Mouse (Mus musculus) neural tube, embryonic 12.5 days (tissue): ENCODE results near the gene Fubp3. TPM values are rescaled to one million over a fixed set of nuclear protein-coding genes. Genes with fewer than 3 reads are reported as not detected.
A peak's percentile ranks its signal among the peaks of the same experiment; 100 is the strongest.

ENCODE experiments used
- ATAC-seq: fragments of 200-750 bp; cut with Nextera tagmentation; 2 replicates; pipeline ENCODE4 v1.8.0; 2017; ENCODE audit warnings: low read depth, mild to moderate bottlenecking, moderate TSS enrichment, moderate library complexity; ENCODE audit not compliant: low FRiP score
- H3K27ac ChIP-seq: fragments of 300-500 bp; sonication (generic); 2 replicates; pipeline ENCODE4 v1.5.1; 2016
- H3K27me3 ChIP-seq: fragments of 300-500 bp; sonication (generic); replicated peaks from 2 replicates; pipeline ENCODE4 v1.6.1; 2016; ENCODE audit warnings: mild to moderate bottlenecking
- H3K36me3 ChIP-seq: fragments of 300-500 bp; sonication (generic); 2 replicates; pipeline ENCODE4 v1.6.1; 2016; ENCODE audit warnings: mild to moderate bottlenecking
- H3K4me1 ChIP-seq: fragments of 300-500 bp; sonication (generic); 2 replicates; pipeline ENCODE4 v1.6.1; 2016
- H3K4me2 ChIP-seq: fragments of 300-500 bp; sonication (generic); replicated peaks from 2 replicates; pipeline ENCODE4 v1.6.1; 2016; ENCODE audit warnings: mild to moderate bottlenecking
- H3K4me3 ChIP-seq: fragments of 300-500 bp; sonication (generic); 2 replicates; pipeline ENCODE4 v1.5.1; 2016
- H3K9ac ChIP-seq: fragments of 300-500 bp; sonication (generic); 2 replicates; pipeline ENCODE4 v1.6.1; 2016; ENCODE audit warnings: mild to moderate bottlenecking
- H3K9me3 ChIP-seq: fragments of 300-500 bp; sonication (generic); 2 replicates; pipeline ENCODE4 v1.6.1; 2016; ENCODE audit warnings: mild to moderate bottlenecking
- whole genome bisulfite sequencing: fragments of 180-500 bp; shearing (Covaris S2); methylation state at CpG from one replicate; pipeline ENCODE4 v1.1.7; 2016; 5-methylcytosine and 5-hydroxymethylcytosine counted together
- microRNA-seq: library from miRNA; unstranded; fragments of <30 nt; microRNA quantifications from one replicate; pipeline ENCODE4, GENCODE M21; 2017
- polyA plus RNA-seq: library from polyadenylated mRNA; unstranded; fragments of >200 nt; fragmentation: Nextera tagmentation; extraction: Ambion mirVana; gene quantifications from 2 replicates; pipeline ENCODE4 v1.2.1, GENCODE M21; 2016

Fubp3 gene
- polyA plus RNA-seq, 1 experiment from 2014 or later, result 86.6 TPM

- Histone ChIP-seq H3K36me3 (no peaks in the 10 kb centered on the region), H3K27ac (no peak overlapping the region), H3K4me2 (peak overlapping the region; percentile 47), H3K27me3 (peaks cover 96% of the 10 kb centered on the region), H3K4me3 (peak overlapping the region; percentile 31), H3K9ac (peak overlapping the region; percentile 51), H3K9me3 (no peaks in the 10 kb centered on the region), H3K4me1 (peaks cover 48% of the 10 kb centered on the region)
- no peak for ATAC-seq
- 2% methylated on average over 18 of the region's 18 CpGs for WGBS
Observed at GRCm38 (mm10) chr2:31641929-31642328, 69.5 kb downstream of the Fubp3 start.

- peaks cover 12% of the 10 kb centered on the region for H3K4me1 ChIP-seq
- peaks cover 95% of the 10 kb centered on the region for H3K27me3 ChIP-seq
- WGBS, result under 1% methylated on average over 109 of the region's 109 CpGs
- H3K4me2 ChIP-seq, result peak overlapping the region; percentile 86
- no peak overlapping the region for H3K27ac ChIP-seq
- H3K4me3 ChIP-seq, result peak overlapping the region; percentile 50
- 0 out of 2 replicates have a peak overlapping the region, but pooled peaks have one; percentile 22 for H3K9ac ChIP-seq
- peaks cover 3% of the 10 kb centered on the region; the same call in 1 of the 2 replicates for H3K9me3 ChIP-seq
- peak; percentile 50; the same call in 1 of the 2 replicates for ATAC-seq
- H3K36me3 ChIP-seq, result no peaks in the 10 kb centered on the region
Observed at GRCm38 (mm10) chr2:31653971-31654853, 81.8 kb downstream of the Fubp3 start.

GRCm38 (mm10) chr2:31654854-31655559 lies 82.6 kb downstream of the Fubp3 start:
- Histone ChIP-seq H3K9me3 (peaks cover 5% of the 10 kb centered on the region; the same call in 1 of the 2 replicates), H3K4me3 (peak overlapping the region; percentile 50), H3K36me3 (no peaks in the 10 kb centered on the region), H3K4me1 (peaks cover 12% of the 10 kb centered on the region), H3K27me3 (peaks cover 94% of the 10 kb centered on the region), H3K4me2 (peak overlapping the region; percentile 86), H3K27ac (no peak overlapping the region), H3K9ac (no peak overlapping the region)
- ATAC-seq, result no peak
- WGBS, result 7% methylated on average over 22 of the region's 22 CpGs

GRCm38 (mm10) chr2:31656374-31656773 lies 83.9 kb downstream of the Fubp3 start:
- H3K4me3 ChIP-seq, result no peak overlapping the region
- no peak overlapping the region for H3K27ac ChIP-seq
- H3K9ac ChIP-seq, result no peak overlapping the region
- WGBS, result 87% methylated on average over 7 of the region's 7 CpGs
- ATAC-seq, result no peak
- peaks cover 83% of the 10 kb centered on the region for H3K27me3 ChIP-seq
- H3K4me1 ChIP-seq, result peaks cover 12% of the 10 kb centered on the region
- H3K9me3 ChIP-seq, result peaks cover 5% of the 10 kb centered on the region; the same call in 1 of the 2 replicates
- no peaks in the 10 kb centered on the region for H3K36me3 ChIP-seq
- H3K4me2 ChIP-seq, result no peak overlapping the region

- Histone ChIP-seq H3K4me1 (no peaks in the 10 kb centered on the region), H3K4me3 (no peak overlapping the region), H3K9ac (no peak overlapping the region), H3K36me3 (no peaks in the 10 kb centered on the region), H3K27ac (no peak overlapping the region), H3K9me3 (peaks cover 5% of the 10 kb centered on the region; the same call in 1 of the 2 replicates), H3K4me2 (no peak overlapping the region), H3K27me3 (peaks cover 69% of the 10 kb centered on the region)
- WGBS, result 67% methylated on average over 8 of the region's 8 CpGs
- ATAC-seq, result no peak
Observed at GRCm38 (mm10) chr2:31662939-31663803, 90.7 kb downstream of the Fubp3 start.

- H3K27me3 ChIP-seq, result peaks cover 64% of the 10 kb centered on the region
- H3K4me2 ChIP-seq, result no peak overlapping the region
- H3K4me1 ChIP-seq, result no peaks in the 10 kb centered on the region
- H3K27ac ChIP-seq, result no peak overlapping the region
- no peak overlapping the region for H3K4me3 ChIP-seq
- WGBS, result 90% methylated on average over 1 of the region's 1 CpGs
- ATAC-seq, result no peak
- H3K36me3 ChIP-seq, result no peaks in the 10 kb centered on the region
- no peak overlapping the region for H3K9ac ChIP-seq
- peaks cover 5% of the 10 kb centered on the region; the same call in 1 of the 2 replicates for H3K9me3 ChIP-seq
Observed at GRCm38 (mm10) chr2:31663804-31664180, 91.3 kb downstream of the Fubp3 start.

Small RNAs within 50 kb of the gene (microRNA-seq; reads per million reads assigned to microRNA genes)
- 2.0 reads per million for gene Mir6998

Other genes with a start within 250 kb of the Fubp3 start
- gene Ass1, start 102.4 kb upstream of the Fubp3 start, polyA plus RNA-seq, result 27.3 and 33.0 TPM in 2 replicates
- 37.3 and 54.2 TPM in 2 replicates for gene Prdm12, start 67.4 kb downstream of the Fubp3 start, polyA plus RNA-seq
- 50.5 and 51.3 TPM in 2 replicates for gene Exosc2, start 98.1 kb downstream of the Fubp3 start, polyA plus RNA-seq
- gene Abl1, start 115.7 kb downstream of the Fubp3 start, polyA plus RNA-seq, result 38.2 and 38.6 TPM in 2 replicates
- 0.15 and 0.16 TPM in 2 replicates for gene Qrfp, start 237.9 kb downstream of the Fubp3 start, polyA plus RNA-seq